Mouse (Mus musculus) T-cell, adult 66 days (primary cell): Measurements from ENCODE around the gene Dnah7b. TPM values are rescaled to one million over a fixed set of nuclear protein-coding genes. Genes with fewer than 3 reads are reported as not detected.

Source experiments
- total RNA-seq, 2 experiments: library from RNA; stranded (reverse); gene quantifications; 3 replicates in 1 of 2; 4 replicates in 1 of 2; pipeline ENCODE4 v1.2.4; 2023

The Dnah7b gene
- under 1 TPM in 1 of 2 experiments, not detected in 1; 0.29 TPM for total RNA-seq

GRCm38 (mm10) chr1:46066015-46066414 lies at the start of gene Dnah7b:
Dnah7b (plus strand) TSS chr1:46066315.

Other genes with a start within 250 kb of the Dnah7b start
- not detected for gene Gm5269, start 176.0 kb upstream of the Dnah7b start, total RNA-seq
- 10 to 100 TPM in 1 of 2 experiments, 1 to 10 TPM in 1; 4.5 to 10.1 TPM for gene Slc40a1, start 139.8 kb upstream of the Dnah7b start, total RNA-seq